Mouse (Mus musculus) brain, embryonic 14.5 days (tissue): ENCODE measurements around the gene Cdc14b. TPM values are rescaled to one million over a fixed set of nuclear protein-coding genes. Genes with fewer than 3 reads are reported as not detected.

Experiments
- DNase-seq: peaks from one replicate; pipeline ENCODE4 v3.0.0-alpha.2; 2011; ENCODE audit warnings: low read depth
- CTCF ChIP-seq: fragments of 200-500 bp; IDR thresholded peaks from 2 replicates; pipeline ENCODE4 v1.5.1; 2012; ENCODE audit warnings: inconsistent platforms, mild to moderate bottlenecking, moderate library complexity, borderline replicate concordance; ENCODE audit not compliant: insufficient read depth, insufficient read length; ENCODE audit errors: extremely low read depth
- POLR2A ChIP-seq: fragments of 200-500 bp; IDR thresholded peaks from 2 replicates; pipeline ENCODE4 v1.6.1; 2012; ENCODE audit warnings: mild to moderate bottlenecking, inconsistent platforms, borderline replicate concordance; ENCODE audit not compliant: poor library complexity, insufficient read depth, insufficient read length, severe bottlenecking; ENCODE audit errors: extremely low read depth
- polyA plus RNA-seq: library from polyadenylated mRNA; depleted of rRNA; stranded (reverse); fragments of >200 nt; gene quantifications from 2 replicates; pipeline ENCODE4 v1.2.3, GENCODE M21; 2012; rRNA removed

Gene Cdc14b
- 6.1 and 6.7 TPM in 2 replicates for polyA plus RNA-seq

GRCm38 (mm10) chr13:64274879-64275753 is at the start of gene Cdc14b:
Cdc14b (minus strand) TSS chr13:64275290.
- TF ChIP-seq POLR2A (no peak), CTCF (no peak)
- DNase-seq = peak; percentile 96

- DNase-seq = no peak
- no peak for TF ChIP-seq POLR2A
- TF ChIP-seq CTCF = no peak
These were observed 47.6 kb upstream of the Cdc14b start for GRCm38 (mm10) chr13:64322561-64323281.

- DNase-seq = no peak
- TF ChIP-seq POLR2A (no peak), CTCF (no peak)
These were observed 45.2 kb upstream of the Cdc14b start for GRCm38 (mm10) chr13:64320334-64320733.

GRCm38 (mm10) chr13:64319782-64320181 is 44.7 kb upstream of the Cdc14b start:
- DNase-seq = no peak
- TF ChIP-seq POLR2A (no peak), CTCF (no peak)

- DNase-seq = peak; percentile 25
- no peak for TF ChIP-seq CTCF
- TF ChIP-seq POLR2A = no peak
These were observed 43.3 kb upstream of the Cdc14b start for GRCm38 (mm10) chr13:64318355-64318754.

GRCm38 (mm10) chr13:64315483-64316050 is 40.5 kb upstream of the Cdc14b start:
- peak; percentile 75 for DNase-seq

GRCm38 (mm10) chr13:64314041-64314440 is 39.0 kb upstream of the Cdc14b start:
- no peak for DNase-seq
- TF ChIP-seq POLR2A (no peak), CTCF (no peak)

More at GRCm38 (mm10) chr13:64315483-64316050, 40.5 kb upstream of the Cdc14b start:
- TF ChIP-seq POLR2A (no peak), CTCF (no peak)

GRCm38 (mm10) chr13:64312916-64313289 is 37.8 kb upstream of the Cdc14b start:
- TF ChIP-seq CTCF (no peak), POLR2A (no peak)

GRCm38 (mm10) chr13:64312024-64312915 is 37.2 kb upstream of the Cdc14b start, which contains the start of gene Aaed1:
Aaed1 (minus strand) TSS chr13:64312710.
- peak; percentile 90 for DNase-seq
- TF ChIP-seq POLR2A (peak; percentile 82), CTCF (peak; percentile 46)

More at GRCm38 (mm10) chr13:64312916-64313289, 37.8 kb upstream of the Cdc14b start:
- no peak for DNase-seq

GRCm38 (mm10) chr13:64311266-64311665 is 36.2 kb upstream of the Cdc14b start:
- TF ChIP-seq POLR2A (no peak), CTCF (no peak)
- DNase-seq = no peak

GRCm38 (mm10) chr13:64310585-64310984 is 35.5 kb upstream of the Cdc14b start:
- DNase-seq = no peak
- no peak for TF ChIP-seq POLR2A
- TF ChIP-seq CTCF = no peak

- no peak for TF ChIP-seq CTCF
- TF ChIP-seq POLR2A = no peak
- DNase-seq = no peak
These were observed 34.8 kb upstream of the Cdc14b start for GRCm38 (mm10) chr13:64309842-64310241.
